Mouse (Mus musculus) myocyte (in vitro differentiated cells): ENCODE data around the gene Lat2. TPM values are rescaled to one million over a fixed set of nuclear protein-coding genes. Genes with fewer than 3 reads are reported as not detected.

ENCODE experiments used
- H3K27me3 ChIP-seq: one replicate; pipeline ENCODE4 v1.6.1; 2011; ENCODE audit not compliant: control insufficient read depth, insufficient read depth, insufficient read length
- H3K36me3 ChIP-seq: one replicate; pipeline ENCODE4 v1.6.1; 2011; ENCODE audit not compliant: control insufficient read depth, insufficient read depth
- H3K4me2 ChIP-seq: one replicate; pipeline ENCODE4 v1.6.1; 2011; ENCODE audit warnings: low read depth, control low read depth
- H3K4me3 ChIP-seq: one replicate; pipeline ENCODE4 v1.5.1; 2011; ENCODE audit warnings: mild to moderate bottlenecking, control low read depth, moderate library complexity
- H3K79me2 ChIP-seq: one replicate; pipeline ENCODE4 v1.6.1; 2011; ENCODE audit not compliant: control insufficient read depth, insufficient read depth
- H3ac ChIP-seq: one replicate; pipeline ENCODE4 v1.6.1; 2011; ENCODE audit not compliant: control insufficient read depth, insufficient read length
- CEBPB ChIP-seq: IDR thresholded peaks from 2 replicates; pipeline ENCODE4 v1.6.1; 2011; ENCODE audit warnings: mild to moderate bottlenecking, moderate library complexity; ENCODE audit not compliant: poor library complexity, insufficient read depth, severe bottlenecking
- E2F4 ChIP-seq: IDR thresholded peaks from one replicate; pipeline ENCODE4 v1.6.1; 2011; ENCODE audit warnings: mild to moderate bottlenecking, control low read depth, moderate library complexity; ENCODE audit not compliant: insufficient read depth
- MAX ChIP-seq: IDR thresholded peaks from one replicate; pipeline ENCODE4 v1.6.1; 2011; ENCODE audit warnings: low read depth, mild to moderate bottlenecking, control low read depth
- MYOD1 ChIP-seq, 3 experiments: IDR thresholded peaks; one replicate each; pipeline ENCODE4 v1.6.1; 2011; ENCODE audit warnings: control low read depth in 2 of 3, low read depth in 2 of 3, mild to moderate bottlenecking in 2 of 3, moderate library complexity in 1 of 3; ENCODE audit not compliant: insufficient read length in 2 of 3, control insufficient read depth in 1 of 3
- MYOG ChIP-seq, 3 experiments: IDR thresholded peaks; one replicate each; pipeline ENCODE4 v1.6.1; 2011; ENCODE audit warnings: control low read depth in 2 of 3, low read depth in 2 of 3, mild to moderate bottlenecking in 2 of 3; ENCODE audit not compliant: insufficient read length in 2 of 3, control insufficient read depth in 1 of 3, insufficient read depth in 1 of 3
- POLR2A ChIP-seq: IDR thresholded peaks from one replicate; pipeline ENCODE4 v1.6.1; 2011; ENCODE audit warnings: low read depth, mild to moderate bottlenecking, control low read depth, moderate library complexity; ENCODE audit not compliant: insufficient read length
- POLR2AphosphoS2 ChIP-seq: IDR thresholded peaks from one replicate; pipeline ENCODE4 v1.6.1; 2011; ENCODE audit warnings: low read depth, control low read depth; ENCODE audit not compliant: insufficient read length
- REST ChIP-seq: IDR thresholded peaks from one replicate; pipeline ENCODE4 v1.6.1; 2011; ENCODE audit warnings: mild to moderate bottlenecking, control low read depth, moderate library complexity; ENCODE audit not compliant: insufficient read depth, insufficient read length
- SRF ChIP-seq: IDR thresholded peaks from one replicate; pipeline ENCODE4 v1.6.1; 2011; ENCODE audit warnings: low read depth; ENCODE audit not compliant: control insufficient read depth, insufficient read length
- TCF12 ChIP-seq: IDR thresholded peaks from one replicate; pipeline ENCODE4 v1.6.1; 2011; ENCODE audit warnings: mild to moderate bottlenecking, control low read depth; ENCODE audit not compliant: poor library complexity, insufficient read depth, severe bottlenecking
- TCF3 ChIP-seq: IDR thresholded peaks from one replicate; pipeline ENCODE4 v1.6.1; 2011; ENCODE audit warnings: low read depth, control low read depth; ENCODE audit not compliant: insufficient read length
- USF1 ChIP-seq: IDR thresholded peaks from one replicate; pipeline ENCODE4 v1.6.1; 2011; ENCODE audit warnings: low read depth, mild to moderate bottlenecking, control low read depth, moderate library complexity
- polyA plus RNA-seq: library from polyadenylated mRNA; unstranded; fragments of >200 nt; fragmentation: generic; extraction: Trizol; gene quantifications from one replicate; pipeline ENCODE4 v1.2.1, GENCODE M21; 2012; ENCODE audit warnings: missing spikeins

The Lat2 gene
- polyA plus RNA-seq, 1 experiment, result 0.59 TPM

- peak in 1 of 3 experiments; percentile 18 for TF ChIP-seq MYOG (IDR thresholded peaks at IDR 0.05; ENCODE audit: control insufficient read depth in 1 of 3, insufficient read depth in 1 of 3, insufficient read length in 2 of 3, low read depth in 2 of 3)
- peak; percentile 29 for TF ChIP-seq POLR2AphosphoS2
- TF ChIP-seq TCF3, result no peak
- peak overlapping the region; percentile 92 for H3K4me2 ChIP-seq
- peaks cover 50% of the 10 kb centered on the region for H3K79me2 ChIP-seq
- H3K4me3 ChIP-seq, result peak overlapping the region; percentile 73
- H3K36me3 ChIP-seq, result peaks cover 11% of the 10 kb centered on the region
- H3K27me3 ChIP-seq, result no peaks in the 10 kb centered on the region
- peak overlapping the region; percentile 100 for H3ac ChIP-seq
Measured at GRCm38 (mm10) chr5:134638461-134639268, 23.8 kb upstream of the Lat2 start.

DNA sequence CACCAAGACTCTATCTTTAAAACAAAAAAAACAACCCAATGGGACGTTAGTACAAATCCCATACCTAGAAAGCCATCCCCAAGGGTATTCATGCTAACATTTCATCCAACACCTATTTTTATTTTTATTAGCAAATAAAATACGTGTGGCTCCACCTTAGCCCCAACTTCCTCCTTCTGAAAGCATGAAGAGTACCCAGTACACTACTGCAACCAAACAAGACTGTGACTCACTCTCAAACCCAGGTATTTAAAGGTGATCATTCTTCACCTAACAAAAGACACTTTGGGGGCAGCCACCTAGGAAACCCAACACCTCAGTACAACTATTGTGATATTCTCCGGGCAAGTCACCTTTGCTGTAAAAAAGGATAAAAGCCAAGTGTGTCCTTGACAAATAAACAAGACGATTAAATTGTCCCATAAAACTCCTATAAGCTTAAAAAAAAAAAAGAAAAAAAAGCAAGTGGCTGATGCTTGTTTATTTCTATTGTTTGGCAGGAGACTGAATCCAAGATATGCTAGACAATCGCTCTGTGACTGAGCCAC lies 23.1 kb upstream of the Lat2 start:
- H3K36me3 ChIP-seq, result peaks cover 11% of the 10 kb centered on the region
- H3K4me2 ChIP-seq, result peak overlapping the region; percentile 92
- H3K79me2 ChIP-seq, result peaks cover 58% of the 10 kb centered on the region
- H3K4me3 ChIP-seq, result peak overlapping the region; percentile 73
- H3K27me3 ChIP-seq, result no peaks in the 10 kb centered on the region
- peak overlapping the region; percentile 100 for H3ac ChIP-seq
- TF ChIP-seq POLR2AphosphoS2, result no peak
- TF ChIP-seq TCF12, result no peak
- TF ChIP-seq SRF, result no peak
- TF ChIP-seq TCF3, result no peak
- no peak for TF ChIP-seq MYOG (IDR thresholded peaks at IDR 0.05; ENCODE audit: control insufficient read depth in 1 of 3, insufficient read depth in 1 of 3, insufficient read length in 2 of 3, low read depth in 2 of 3)

GRCm38 (mm10) chr5:134632841-134633240 lies 18.0 kb upstream of the Lat2 start:
- H3ac ChIP-seq, result no peak overlapping the region
- H3K4me2 ChIP-seq, result peak overlapping the region; percentile 0
- H3K79me2 ChIP-seq, result peaks cover 100% of the 10 kb centered on the region
- no peak overlapping the region for H3K4me3 ChIP-seq
- peaks cover 27% of the 10 kb centered on the region for H3K36me3 ChIP-seq
- H3K27me3 ChIP-seq, result no peaks in the 10 kb centered on the region
- TF ChIP-seq MYOG (IDR thresholded peaks at IDR 0.05; ENCODE audit: control insufficient read depth in 1 of 3, insufficient read depth in 1 of 3, insufficient read length in 2 of 3, low read depth in 2 of 3) (no peak), POLR2AphosphoS2 (no peak), TCF3 (no peak), MYOD1 (IDR thresholded peaks at IDR 0.05; ENCODE audit: control insufficient read depth in 1 of 3, insufficient read length in 2 of 3, low read depth in 2 of 3) (no peak), SRF (no peak), E2F4 (no peak), MAX (no peak), CEBPB (no peak), REST (no peak), USF1 (no peak), TCF12 (no peak), POLR2A (no peak)

DNA sequence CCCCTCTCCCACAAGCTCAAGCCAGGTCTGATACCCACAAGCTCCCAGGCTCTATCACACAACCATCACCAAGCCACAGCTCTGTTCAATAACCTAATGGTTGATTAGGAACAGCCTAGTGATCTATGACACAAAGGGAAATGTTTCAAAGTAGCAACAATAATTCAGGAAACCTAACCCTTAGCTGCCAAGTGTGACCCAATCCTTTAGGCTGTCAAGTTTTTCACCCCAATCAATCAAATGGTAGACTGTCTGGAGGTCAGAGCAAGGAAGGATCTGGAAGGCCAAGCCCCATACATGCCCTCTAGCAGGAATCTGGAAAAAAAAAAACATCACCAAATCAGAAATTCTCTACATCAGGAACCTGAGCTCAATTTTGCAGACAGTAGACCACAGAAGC lies 16.0 kb upstream of the Lat2 start:
- H3K27me3 ChIP-seq, result no peaks in the 10 kb centered on the region
- peaks cover 42% of the 10 kb centered on the region for H3K36me3 ChIP-seq
- H3K4me3 ChIP-seq, result no peak overlapping the region
- H3K4me2 ChIP-seq, result no peak overlapping the region
- H3K79me2 ChIP-seq, result peaks cover 99% of the 10 kb centered on the region
- no peak overlapping the region for H3ac ChIP-seq
- TF ChIP-seq E2F4 (no peak), USF1 (no peak), TCF12 (no peak), MAX (no peak), POLR2A (no peak), MYOD1 (IDR thresholded peaks at IDR 0.05; ENCODE audit: control insufficient read depth in 1 of 3, insufficient read length in 2 of 3, low read depth in 2 of 3) (no peak), MYOG (IDR thresholded peaks at IDR 0.05; ENCODE audit: control insufficient read depth in 1 of 3, insufficient read depth in 1 of 3, insufficient read length in 2 of 3, low read depth in 2 of 3) (no peak), POLR2AphosphoS2 (no peak), SRF (no peak), CEBPB (no peak), TCF3 (no peak), REST (no peak)

- Histone ChIP-seq H3K27me3 (no peaks in the 10 kb centered on the region), H3K4me3 (no peak overlapping the region), H3ac (no peak overlapping the region), H3K79me2 (peaks cover 91% of the 10 kb centered on the region), H3K4me2 (no peak overlapping the region), H3K36me3 (peaks cover 48% of the 10 kb centered on the region)
- TF ChIP-seq MYOG (IDR thresholded peaks at IDR 0.05; ENCODE audit: control insufficient read depth in 1 of 3, insufficient read depth in 1 of 3, insufficient read length in 2 of 3, low read depth in 2 of 3), result no peak
Measured at GRCm38 (mm10) chr5:134629508-134629907, 14.7 kb upstream of the Lat2 start.
